Mouse (Mus musculus) c-Kit-negative CD71-positive TER-119-positive erythroid progenitor cells, embryonic 14.5 days (primary cell): ENCODE data around the gene Nr2f2.

Source experiments
- DNase-seq: peaks from one replicate; pipeline ENCODE4 v3.0.0-alpha.2; 2013; ENCODE audit warnings: low read depth, low spot score

Nr2f2 gene

DNA sequence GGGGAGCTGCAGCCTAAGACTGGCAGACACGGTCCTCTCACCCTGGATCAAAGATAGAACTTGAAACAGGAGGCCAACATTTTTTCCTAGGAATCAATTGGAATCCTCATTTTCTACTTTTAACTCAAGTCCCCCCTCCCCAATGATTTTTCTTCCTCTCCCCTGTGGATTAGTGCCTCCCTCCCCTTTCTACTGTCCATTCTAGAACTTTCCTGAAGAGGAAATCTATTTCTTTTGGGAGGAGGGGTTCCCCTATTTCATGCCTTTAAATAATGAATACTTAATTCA, 217 bp upstream of the Nr2f2 start:
- no peak for DNase-seq

DNA sequence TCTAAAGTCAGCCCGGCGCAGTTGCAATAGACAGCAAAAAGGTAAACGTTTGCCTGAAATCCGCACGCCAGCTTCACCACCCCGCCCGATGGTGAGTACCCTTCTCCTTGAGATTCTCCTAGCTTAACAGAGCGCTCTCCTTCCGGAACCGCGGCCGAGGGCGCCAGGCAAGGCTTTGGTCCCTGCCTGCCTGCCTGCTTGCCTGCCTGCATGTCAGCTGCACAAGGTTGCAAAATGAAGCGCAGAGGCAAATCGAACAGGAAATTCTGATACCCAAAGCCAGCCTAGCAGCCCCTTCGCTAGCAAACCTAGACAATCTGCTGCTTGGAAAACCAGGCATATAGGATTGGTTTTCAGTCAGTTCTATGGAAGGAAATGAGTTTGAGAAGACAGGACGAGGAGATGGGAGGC, 1.1 kb downstream of the Nr2f2 start:
- DNase-seq = no peak

DNA sequence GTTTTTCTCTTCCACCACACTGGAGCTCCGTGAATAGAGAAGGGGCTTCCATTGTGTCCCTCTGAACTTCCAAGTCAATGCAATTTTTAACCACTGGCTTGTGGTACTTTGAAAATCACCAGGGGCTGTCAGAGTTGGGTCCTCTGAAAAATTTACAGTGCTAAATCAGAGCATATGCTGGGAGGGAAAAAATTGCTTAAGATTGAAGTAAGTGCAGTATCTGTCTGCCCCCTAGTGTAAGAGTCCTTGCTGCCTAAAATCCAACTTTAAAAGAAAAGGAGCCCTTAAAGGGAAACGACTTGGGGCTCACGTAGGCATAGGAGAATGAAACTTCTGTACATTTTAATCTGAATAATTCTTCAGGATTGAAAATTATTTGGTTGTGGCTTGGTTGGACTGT, 1.7 kb downstream of the Nr2f2 start:
- no peak for DNase-seq

DNA sequence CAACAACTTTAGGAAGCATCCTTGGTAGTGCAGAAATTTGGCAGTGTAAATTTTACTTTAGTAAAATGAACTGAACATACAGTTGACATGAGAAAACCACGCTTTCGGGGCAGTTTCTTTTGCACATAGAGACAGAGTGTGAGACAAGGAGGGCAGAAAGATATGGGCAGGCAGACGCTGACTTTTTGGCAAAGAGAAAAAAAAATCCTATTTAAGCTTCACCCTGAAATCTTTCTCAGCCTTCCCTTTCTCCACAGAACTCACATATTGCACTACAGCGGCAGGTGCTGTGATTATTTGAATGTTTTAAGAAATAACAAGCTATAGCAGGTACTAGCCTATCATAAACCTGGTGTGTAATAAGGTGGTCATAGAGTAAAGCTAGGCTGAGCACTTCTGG, 3.2 kb downstream of the Nr2f2 start:
- no peak for DNase-seq

DNA sequence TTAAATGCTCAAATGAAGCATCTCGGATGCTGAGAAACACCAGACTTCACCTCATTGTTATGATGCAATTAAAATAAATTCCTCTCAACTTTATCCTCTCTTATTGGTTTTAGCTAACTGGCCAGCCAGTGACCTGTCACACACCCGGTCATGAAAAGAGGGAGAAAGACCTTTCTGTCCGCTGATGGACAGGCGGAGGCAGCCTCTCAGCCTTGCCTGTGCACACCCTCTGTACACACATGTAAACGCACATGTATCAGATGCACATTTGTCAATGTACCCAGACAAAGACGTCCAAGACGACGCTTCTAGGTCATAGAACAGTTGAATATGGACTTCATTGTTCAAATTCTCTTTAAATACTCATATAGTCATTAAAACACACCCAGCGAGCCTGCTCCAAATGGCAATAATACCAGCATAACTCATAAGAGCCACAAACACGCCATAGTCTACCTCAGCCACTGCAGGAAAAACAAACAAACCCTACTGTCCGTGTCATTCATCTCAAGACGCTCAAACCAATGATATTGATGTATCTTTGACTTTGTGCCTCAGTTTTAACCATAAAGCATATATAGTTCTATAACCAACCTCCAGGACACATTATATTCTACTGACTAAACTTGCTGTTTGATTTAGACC, 3.9 kb downstream of the Nr2f2 start:
- DNase-seq = no peak

DNA sequence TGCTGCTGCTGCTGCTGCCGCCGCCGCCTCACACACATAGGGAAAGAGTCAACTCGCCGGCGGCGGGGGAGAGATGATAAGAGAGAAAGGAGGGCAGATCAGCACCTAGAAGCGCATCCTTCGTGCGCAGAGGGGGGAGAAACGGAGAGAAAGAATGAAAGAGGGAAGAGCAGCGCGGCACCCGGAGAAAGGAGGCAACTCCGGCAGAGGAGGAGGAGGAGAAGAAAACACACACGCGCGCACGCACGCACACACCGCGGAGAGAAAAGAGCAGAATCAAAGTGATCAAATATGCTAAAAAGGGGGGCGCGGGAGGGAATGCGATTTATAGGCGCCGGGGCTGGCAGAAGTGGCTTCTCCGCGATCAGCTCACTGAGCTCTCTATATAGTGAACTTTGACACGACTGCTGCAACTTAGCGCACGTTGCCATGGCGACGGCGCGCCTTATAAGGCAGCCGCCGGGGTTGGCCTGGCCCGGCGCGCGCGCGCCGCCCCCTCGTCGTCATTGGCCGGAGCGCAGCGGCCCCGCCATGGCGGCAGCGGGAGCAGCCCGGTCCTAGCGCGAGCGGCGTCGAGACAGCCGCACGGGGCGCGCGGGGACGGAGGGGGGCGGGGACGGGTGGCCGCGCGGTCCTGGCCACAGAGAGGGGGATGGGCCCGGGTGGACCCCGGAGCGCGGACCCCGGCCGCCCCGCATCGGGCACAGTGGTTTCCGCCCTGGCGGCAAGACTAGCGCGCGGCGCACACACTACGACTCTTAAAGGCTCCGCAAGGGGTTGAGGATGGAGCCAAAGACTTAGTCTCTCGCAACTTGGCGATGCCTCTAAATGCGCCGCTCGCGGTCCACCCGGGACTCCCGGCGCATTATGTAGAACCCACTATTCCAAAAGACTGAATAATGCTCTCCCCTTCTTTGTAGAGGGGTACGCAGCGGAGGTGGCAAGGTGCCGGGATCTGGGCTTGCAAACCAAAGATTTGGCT, 4.9 kb downstream of the Nr2f2 start:
- no peak for DNase-seq

DNA sequence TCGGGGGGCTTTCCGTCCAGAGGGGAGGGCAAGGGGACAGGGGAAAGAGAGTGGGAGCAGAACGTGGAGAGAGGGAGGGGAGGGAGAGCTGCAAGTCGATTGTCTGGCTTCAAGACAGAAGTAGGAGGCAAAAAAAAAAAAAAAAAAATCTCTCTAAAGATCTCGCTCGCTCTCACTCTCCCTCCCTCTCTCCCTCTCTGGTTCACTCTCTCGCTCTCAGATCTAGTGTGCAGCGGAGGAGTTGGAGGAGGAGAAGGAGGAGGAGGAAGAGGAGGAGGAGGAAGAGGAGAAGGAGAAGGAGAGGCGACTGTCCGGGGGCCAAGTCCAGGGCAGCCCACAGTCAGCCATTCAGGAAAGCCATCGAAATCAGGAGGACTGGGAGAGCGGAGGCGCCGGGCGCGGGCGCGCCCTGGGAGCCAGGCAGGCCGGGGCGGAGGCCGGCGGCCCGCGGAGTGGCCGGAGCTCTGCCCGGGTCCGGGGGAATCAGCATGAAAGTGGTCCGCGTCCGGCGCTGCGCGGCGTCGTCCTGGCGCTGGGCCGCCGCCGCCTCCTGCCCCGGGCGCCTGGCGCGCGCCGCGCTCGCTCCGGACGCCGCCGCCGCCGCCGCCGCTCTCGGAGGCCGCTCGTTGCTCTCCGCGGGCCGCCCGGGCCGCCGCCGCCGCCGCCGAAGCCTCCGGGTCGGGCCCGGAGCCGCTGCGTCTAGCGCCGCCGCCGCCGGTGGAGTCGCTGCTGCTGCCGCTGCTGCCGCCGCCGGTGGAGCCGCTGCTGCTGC, 5.7 kb downstream of the Nr2f2 start:
- DNase-seq = no peak

DNA sequence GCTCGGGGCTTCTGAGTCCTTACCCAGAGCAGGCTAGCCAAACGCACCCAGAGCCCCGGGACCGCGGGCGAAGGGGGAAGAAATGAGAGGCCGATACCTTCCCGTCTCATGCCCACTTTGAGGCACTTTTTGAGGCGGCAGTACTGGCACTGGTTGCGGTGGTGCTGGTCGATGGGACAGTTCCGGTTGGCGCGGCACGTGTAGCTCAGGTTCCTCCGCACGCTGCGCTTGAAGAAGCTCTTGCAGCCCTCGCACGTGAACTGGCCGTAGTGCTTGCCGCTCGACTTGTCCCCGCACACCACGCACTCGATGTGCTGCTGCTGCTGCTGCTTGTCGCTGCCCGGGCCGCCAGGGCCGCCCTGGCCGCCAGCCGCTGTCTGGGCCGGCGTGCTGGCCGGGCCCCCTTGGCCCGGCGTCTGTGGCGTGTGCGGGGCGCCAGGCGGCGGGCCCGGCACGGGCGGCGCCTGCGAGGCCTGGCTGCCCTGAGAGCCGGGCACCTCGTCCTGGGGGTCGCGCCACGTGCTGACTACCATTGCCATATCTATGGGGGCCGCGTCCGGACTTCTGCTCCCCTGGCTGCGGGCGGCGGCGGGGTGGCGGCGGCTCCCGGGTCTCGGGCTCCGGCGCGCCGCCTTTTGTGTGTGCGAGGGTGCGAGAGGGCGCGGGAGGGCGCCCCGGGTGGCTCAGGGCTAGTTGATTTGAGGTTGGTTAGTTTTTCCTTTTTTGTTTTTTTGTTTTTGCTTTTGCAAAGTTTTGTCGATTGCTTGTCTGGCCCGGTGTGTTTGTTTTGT, 6.5 kb downstream of the Nr2f2 start:
- no peak for DNase-seq

DNA sequence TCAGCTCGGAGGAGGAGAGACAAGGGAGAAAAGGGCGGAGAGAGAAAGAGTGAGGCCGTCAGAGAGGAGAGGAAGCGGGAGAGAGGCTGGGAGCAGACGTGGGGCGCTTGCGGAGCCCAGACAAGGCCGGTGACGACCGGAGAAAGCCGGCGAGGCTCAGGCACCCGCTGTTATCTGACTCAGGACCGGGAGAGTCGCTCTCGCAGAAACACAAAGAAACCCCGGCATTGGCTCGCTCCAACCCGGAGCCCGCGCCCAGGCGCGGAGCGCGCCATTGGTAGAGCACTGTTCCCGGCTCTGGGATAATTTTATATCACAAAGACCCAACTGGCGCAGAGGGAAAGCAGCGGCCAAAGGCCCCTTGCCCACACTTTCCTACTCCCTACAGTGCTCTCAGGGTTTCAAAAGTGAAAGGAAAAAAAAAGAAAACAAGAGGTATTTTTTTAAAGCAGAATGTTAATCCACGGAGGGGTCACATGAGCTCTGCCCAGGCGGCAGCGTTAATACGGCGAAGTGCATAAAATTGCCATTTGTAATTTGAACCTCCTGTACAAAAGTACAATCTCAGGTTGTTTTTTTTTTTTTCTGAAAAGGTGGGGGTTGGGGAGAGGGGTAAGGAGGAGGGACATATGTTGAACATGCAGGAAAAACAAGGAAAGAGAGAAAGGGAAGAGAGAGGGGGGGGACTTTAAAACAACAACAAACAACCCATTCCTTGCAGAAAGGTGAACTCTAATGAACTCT, 7.5 kb downstream of the Nr2f2 start:
- no peak for DNase-seq

DNA sequence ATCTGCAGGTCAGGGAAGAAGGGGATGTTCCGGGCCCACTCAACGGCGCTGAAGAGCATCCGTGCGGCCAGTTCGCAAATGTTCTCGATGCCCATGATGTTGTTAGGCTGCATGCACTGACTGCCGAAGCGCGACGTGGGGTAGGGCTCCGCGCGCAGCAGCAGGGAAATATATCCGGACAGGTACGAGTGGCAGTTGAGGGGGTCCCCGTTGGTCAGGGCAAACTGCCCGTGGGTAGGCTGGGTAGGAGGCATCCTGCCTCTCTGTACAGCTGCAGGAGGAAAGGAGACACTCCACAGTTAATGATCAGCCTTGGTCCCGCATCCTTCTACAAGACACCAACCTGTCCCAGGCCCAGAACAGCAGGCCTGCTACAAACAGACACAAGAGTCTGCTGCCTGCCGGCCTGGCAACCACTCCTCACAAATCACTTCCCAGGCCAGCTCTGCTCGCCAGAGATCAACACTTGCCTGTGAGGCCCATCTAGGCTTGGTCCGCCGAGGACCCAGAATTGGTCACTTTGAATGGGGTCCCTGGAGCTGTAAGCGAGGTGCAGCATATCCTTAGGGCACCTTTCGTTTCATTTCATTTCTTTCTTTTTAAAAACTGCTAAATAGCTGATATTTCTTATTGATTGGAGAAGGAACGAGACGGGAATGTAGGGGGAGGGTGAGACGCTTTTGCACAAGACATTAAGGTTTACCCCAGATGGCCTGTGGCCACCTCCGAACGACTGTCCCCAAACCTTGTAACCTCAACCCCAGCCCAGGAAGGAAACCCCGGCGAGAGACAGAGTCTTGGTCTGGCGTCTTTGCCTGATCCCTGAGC, 8.3 kb downstream of the Nr2f2 start:
- DNase-seq = no peak

DNA sequence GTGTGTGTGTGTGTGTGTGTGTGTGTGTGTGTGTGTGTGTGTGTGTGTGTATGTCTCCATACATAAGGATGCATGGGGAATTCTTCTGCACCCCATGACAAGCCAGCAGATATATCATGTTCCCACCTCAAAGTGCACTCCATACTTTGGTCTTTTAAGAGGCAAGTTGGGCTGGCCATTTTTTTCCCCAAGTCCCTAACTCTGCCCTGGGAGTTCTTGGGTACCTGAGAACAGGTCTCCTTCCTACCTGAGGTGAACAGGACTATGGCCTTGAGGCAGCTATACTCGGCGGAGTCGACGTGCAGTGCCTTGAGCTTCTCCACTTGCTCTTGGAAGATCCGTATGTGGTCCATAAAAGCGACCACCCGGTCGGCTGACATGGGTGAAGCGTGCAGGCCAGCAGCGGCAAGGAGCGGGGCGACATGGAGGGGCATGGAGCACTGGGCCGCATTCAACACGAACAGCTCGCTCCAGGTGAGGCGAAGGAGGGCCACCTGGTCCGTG, 9.0 kb downstream of the Nr2f2 start:
- no peak for DNase-seq

DNA sequence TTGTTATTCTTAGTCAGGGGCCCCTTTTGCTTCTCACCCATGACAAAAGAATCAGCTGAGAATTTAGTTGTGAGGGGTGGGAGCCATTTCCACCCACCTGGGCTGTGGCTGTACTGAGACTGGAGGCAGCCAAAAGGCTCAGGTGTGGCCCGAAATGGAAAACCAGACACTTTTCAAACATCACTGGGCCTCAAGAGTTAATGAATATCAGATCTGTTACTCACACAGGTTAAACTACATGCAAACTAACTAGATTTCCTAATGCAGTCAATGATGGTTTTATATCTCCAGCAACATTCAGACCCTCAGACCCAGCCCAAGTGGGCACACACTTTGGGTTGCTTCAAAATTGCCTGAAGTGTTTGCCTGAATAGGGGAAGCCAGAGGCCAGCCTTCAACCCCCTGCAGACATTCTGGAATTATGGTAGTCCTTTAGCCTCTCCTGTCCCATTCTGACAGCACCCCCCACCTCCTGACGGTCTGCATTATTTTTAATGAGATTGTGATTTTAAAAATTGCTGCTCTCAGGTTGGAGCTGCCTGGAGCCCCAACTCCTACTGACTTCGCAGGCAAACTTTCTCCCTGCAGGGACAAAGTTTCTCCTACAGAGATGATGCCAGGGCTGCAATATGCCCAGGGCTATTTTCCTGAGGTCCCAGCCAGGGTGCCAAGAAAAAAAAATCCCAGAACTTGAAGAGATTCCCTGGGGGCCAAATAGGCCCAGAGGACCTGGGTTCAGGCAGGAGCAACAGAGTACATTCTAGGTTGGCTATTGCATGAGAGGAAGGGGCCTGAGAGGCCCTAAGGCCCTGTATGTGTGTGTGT, 9.6 kb downstream of the Nr2f2 start:
- no peak for DNase-seq

DNA sequence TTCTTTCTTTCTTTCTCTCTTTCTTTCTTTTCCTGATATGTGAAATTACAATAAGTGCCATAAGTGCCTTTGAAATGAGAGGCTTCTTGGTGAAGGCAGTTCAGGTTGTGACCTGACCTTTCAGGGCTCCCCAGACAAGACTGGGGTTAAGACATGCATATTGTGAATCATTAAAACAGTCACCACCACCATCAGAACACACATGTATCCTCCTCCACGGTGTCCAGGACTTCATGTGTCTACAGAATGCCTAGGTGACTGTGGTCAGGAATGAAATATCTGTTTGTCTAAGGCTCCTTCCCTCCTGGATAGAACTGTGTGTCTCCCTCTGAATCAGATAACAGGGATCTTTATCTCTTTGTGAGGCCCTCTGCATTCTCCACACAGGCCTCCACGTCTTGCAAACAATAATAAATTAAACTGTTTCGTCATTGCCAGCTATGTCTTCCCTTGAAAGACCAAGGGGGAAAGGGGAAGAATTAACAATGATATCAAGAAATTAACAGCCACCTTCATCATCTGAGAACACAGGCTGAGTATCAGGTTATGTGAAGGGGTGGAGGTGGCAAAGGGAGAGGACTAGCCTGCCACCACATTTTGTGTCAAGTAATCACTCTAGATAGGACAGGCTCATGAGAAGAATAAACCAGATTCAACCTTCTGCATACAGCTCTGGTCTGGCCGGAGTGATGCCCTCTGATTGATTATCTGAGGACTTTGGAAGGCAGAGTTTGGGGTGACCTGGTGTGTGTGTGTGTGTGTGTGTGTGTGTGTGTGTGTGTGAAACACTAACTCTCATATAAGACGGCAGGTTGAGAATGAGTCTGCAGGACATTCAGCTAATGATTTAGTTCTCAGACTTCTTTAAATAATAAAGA, 10.6 kb downstream of the Nr2f2 start:
- no peak for DNase-seq

DNA sequence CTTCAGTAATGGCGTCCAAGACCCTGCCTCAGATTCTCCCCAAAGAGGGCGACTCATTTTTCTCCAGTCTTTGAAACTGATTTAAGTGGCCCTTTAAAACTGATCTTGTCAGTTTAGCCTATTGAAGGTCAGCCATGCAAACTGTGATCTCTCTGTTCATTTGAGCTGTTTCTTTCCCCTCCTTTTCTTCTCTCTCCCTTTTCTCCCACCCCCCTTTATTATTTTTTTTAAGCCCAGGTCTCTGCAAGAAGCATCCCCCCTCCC, 11.2 kb downstream of the Nr2f2 start:
- DNase-seq = no peak

DNA sequence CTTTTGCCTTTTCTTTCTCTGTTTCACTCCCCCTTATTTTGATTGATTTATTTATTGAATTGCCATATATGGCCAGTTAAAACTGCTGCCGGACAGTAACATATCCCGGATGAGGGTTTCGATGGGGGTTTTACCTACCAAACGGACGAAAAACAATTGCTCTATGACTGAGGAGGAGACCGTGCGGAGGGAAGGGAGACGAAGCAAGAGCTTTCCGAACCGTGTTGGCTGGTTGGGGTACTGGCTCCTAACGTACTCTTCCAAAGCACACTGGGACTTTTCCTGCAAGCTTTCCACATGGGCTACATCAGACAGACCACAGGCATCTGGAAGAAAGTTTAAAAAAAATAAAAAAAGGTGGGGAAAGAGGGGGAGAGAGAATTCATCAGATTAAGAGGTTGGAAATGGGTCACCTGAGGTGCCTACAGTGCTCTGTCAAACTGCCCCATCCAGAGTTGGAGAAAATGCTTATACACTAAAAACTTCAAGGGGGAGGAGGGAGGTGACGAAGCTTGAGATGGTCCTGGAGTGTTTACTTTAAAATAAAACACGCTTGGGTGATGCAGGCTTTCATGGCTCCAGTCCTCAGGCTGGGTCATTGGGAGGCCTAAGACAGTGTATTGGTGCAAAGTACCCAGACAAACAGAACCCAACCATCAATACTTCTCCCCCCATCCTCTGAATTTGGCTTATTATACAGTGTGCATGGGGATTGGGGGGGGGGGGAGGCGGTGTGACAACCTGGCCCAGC, 11.8 kb downstream of the Nr2f2 start:
- no peak for DNase-seq

DNA sequence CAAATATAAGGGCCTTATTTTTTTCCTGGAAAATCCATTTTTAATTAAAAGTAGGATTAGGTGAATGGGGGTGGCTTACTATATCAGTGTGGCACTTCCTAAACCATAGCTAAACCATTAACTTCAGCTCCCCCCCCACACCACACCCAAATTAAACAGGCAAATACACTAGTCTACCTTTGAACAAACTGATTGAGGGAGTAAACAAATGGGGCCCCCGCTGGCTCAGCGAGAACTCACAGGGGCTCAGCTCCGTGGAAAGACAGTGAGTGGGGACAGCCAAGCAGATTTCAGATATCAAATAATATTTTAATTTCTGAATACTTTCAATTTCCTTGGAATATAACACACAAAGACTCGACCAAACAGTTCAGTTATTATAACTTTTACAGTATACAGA, 13.4 kb downstream of the Nr2f2 start:
- DNase-seq = no peak

DNA sequence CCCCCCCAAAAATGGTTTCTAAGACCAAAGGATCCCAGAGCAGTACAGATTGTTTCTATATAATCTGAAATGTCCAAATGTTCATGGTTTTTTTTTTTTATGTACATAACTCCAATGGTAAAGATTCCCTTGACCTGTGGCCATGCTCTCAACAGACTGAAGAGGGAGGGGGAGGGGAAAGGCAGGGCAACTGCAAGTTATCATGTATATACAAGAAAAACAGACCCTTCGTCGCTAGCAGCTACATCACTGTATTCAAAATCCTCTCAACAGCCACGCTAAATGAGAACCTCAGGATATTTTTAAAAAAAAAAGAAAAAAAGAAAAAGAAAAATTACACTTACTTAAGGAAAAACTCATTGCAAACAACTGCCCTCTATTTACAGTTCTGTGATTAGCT, 13.9 kb downstream of the Nr2f2 start:
- no peak for DNase-seq
